Mouse (Mus musculus) layer of hippocampus, adult 2 months (tissue): ENCODE data around the gene Nav2. TPM values are rescaled to one million over a fixed set of nuclear protein-coding genes. Genes with fewer than 3 reads are reported as not detected.

ENCODE experiments used
- DNase-seq, 2 experiments: peaks; one replicate each; pipeline ENCODE4 v3.0.0; 2022; ENCODE audit warnings: low spot score in 2 of 2
- H3K27ac ChIP-seq: fragments of 200-600 bp; 2 replicates; pipeline ENCODE4 v1.8.1; 2022
- H3K4me3 ChIP-seq: fragments of 200-600 bp; 2 replicates; pipeline ENCODE4 v1.8.1; 2022; ENCODE audit warnings: mild to moderate bottlenecking
- CTCF ChIP-seq: fragments of 200-600 bp; conservative IDR thresholded peaks from 2 replicates; pipeline ENCODE4 v1.8.1; 2022; ENCODE audit warnings: antibody characterized with exemption, mild to moderate bottlenecking, moderate library complexity
- total RNA-seq, 2 experiments: library from RNA; stranded (reverse); gene quantifications; 2 replicates each; pipeline ENCODE4 v1.2.3; 2021

The Nav2 gene
- total RNA-seq, 2 experiments from 2014 or later, result 84.8 to 106 TPM

DNA sequence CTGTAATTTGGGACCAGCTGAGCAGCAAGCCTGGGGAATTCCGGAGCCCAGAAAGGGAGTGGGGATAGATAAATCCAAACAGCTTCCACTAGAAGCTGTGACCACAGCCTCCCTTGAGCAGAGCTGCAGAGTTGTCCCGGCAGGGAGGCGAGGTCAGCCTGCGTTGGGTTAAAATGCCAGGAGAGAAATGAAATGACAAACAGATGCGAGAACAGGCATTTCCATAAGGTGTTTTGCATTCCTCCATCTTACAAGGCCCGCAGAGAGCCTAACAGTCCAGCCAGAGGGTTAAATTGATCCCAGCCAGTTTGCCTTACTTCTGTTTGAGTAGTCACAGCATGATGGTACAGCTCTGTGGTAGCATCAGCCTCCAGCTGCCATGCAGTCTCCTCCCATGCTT, 309.3 kb downstream of the Nav2 start:
- no peak overlapping the region for H3K27ac ChIP-seq
- no peak for TF ChIP-seq CTCF
- no peak for DNase-seq
- H3K4me3 ChIP-seq, result no peak overlapping the region

GRCm38 (mm10) chr7:49225741-49226140, 317.2 kb downstream of the Nav2 start:
- DNase-seq, result no peak
- Histone ChIP-seq H3K4me3 (no peak overlapping the region), H3K27ac (no peak overlapping the region)
- TF ChIP-seq CTCF, result no peak

DNA sequence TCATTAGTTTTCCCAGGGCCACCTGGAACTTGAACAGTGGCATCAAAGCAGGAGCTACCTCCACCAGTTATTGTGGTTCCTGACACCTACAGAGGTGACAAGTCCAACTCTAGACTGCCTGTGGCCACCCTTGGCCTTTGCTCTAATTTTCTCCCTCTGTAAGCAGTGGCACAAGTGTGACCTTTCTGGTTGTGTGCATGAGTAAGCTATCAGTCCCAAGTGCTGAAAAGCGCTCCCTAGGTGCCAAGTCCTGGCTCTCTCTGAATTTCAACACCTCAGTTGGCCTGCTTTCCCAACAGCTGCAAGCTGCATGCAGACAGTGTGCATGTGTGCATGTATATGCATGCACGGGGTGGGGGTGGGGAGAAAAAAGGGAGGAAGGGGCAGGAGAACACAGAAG, 324.5 kb downstream of the Nav2 start:
- no peak overlapping the region for H3K27ac ChIP-seq
- H3K4me3 ChIP-seq, result no peak overlapping the region
- DNase-seq, result no peak
- TF ChIP-seq CTCF, result no peak

DNA sequence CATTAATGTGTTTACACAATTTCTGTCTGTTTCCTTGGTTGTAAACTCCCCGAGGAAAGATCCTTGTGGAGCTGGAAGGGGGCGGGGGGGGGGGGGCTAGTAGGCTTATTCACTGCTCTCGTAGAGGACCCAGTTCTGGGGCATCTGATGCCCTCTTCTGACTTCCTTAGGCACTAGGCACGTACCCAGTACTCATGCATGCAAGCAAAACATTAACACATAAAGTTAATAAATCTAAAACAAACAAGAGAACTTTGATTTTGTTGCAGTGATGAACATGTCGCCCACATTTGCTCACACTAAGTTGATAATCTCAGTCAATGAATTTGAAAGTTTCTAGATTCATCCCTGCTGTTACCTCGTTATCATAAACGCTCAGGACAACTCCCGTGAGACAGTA, 325.8 kb downstream of the Nav2 start:
- no peak for DNase-seq
- Histone ChIP-seq H3K27ac (no peak overlapping the region), H3K4me3 (no peak overlapping the region)
- no peak for TF ChIP-seq CTCF

- no peak overlapping the region for H3K4me3 ChIP-seq
- TF ChIP-seq CTCF, result no peak
- no peak for DNase-seq
- H3K27ac ChIP-seq, result no peak overlapping the region
Observed at GRCm38 (mm10) chr7:49235271-49235681, 326.8 kb downstream of the Nav2 start.

- H3K27ac ChIP-seq, result no peak overlapping the region
- no peak for DNase-seq
- no peak for TF ChIP-seq CTCF
- H3K4me3 ChIP-seq, result no peak overlapping the region
Observed at GRCm38 (mm10) chr7:49235821-49236220, 327.3 kb downstream of the Nav2 start.

GRCm38 (mm10) chr7:49240461-49240860, 331.9 kb downstream of the Nav2 start:
- H3K4me3 ChIP-seq, result no peak overlapping the region
- H3K27ac ChIP-seq, result no peak overlapping the region
- no peak for DNase-seq
- TF ChIP-seq CTCF, result no peak

DNA sequence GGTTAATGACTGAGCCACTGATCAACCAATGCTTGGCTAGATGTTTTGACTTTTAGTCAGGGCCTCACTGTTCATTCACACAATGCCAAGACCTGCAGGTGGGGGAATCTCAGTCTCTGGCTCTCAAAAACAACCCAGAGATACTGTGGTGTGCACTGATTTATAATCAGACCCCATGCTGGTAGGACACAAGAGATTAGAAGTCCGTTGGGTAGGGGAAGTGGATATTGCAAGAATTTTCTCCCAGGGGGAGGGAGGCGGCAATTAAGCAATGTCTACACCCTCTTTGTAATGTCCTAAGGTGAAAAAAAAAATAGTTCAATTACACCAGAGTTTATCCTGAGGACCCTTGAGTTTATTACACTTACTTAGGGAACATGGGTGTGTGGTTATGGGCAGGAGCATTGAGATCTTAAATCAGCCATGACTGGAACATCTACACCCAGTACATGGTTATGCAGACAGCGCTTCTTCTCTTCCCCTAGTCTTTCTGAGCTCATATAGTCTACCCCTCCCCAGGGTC, 332.8 kb downstream of the Nav2 start:
- DNase-seq, result no peak
- Histone ChIP-seq H3K4me3 (no peak overlapping the region), H3K27ac (no peak overlapping the region)
- no peak for TF ChIP-seq CTCF

DNA sequence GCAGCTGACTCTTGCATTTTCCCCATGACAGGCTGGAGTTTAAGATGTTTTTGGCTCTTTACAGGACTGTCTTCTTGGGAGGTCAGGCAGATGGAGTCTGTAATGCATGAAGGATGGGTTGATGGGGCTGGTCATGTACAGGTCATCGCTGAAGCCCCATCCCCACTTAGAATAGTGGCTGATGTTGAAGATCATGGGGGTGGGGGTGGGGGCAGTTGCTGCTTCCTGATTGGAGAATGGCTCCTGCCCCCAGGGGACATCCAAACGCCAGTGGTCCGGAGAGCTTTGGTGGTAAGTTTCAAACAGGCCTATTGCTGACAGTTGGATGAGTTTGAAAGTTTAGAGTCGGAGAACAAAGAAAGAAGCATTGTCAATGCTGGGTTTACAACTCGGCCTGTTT, 333.7 kb downstream of the Nav2 start:
- DNase-seq, result no peak
- no peak for TF ChIP-seq CTCF
- Histone ChIP-seq H3K4me3 (no peak overlapping the region), H3K27ac (no peak overlapping the region)

GRCm38 (mm10) chr7:49243079-49243478, 334.6 kb downstream of the Nav2 start:
- no peak for TF ChIP-seq CTCF
- no peak for DNase-seq
- Histone ChIP-seq H3K4me3 (no peak overlapping the region), H3K27ac (no peak overlapping the region)

GRCm38 (mm10) chr7:49245537-49246239, 337.2 kb downstream of the Nav2 start:
- H3K4me3 ChIP-seq, result peak overlapping the region; percentile 80
- peak overlapping the region; percentile 91 for H3K27ac ChIP-seq
- peak; percentile 90 for DNase-seq
- TF ChIP-seq CTCF, result 0 out of 2 replicates have a peak, but pooled peaks have one; percentile 8

DNA sequence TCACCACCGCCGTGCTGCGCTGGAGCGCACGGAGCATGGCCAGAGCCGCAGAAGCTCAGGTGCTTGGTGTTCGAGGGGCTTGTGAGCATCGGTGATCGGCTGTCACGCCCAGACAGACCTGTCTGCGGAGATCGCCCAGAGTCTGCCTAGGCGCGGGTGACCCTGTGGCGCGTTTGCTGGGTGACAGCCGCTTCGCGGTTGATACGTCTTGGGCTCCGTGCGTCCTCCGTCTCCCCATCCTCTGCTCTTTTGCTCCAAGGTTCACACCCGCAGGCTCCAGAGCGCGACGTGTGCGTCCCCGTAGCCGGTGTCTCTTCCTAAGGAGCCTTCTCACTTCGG, 337.7 kb downstream of the Nav2 start:
- Histone ChIP-seq H3K27ac (peak overlapping the region; percentile 91), H3K4me3 (peak overlapping the region; percentile 80)
- no peak for TF ChIP-seq CTCF
- no peak for DNase-seq

GRCm38 (mm10) chr7:49246584-49247481, 338.3 kb downstream of the Nav2 start:
- DNase-seq, result no peak
- Histone ChIP-seq H3K27ac (peak overlapping the region; percentile 91), H3K4me3 (peak overlapping the region; percentile 80)
- no peak for TF ChIP-seq CTCF
